Mouse (Mus musculus) left cerebral cortex, postnatal 14 days (tissue): ENCODE measurements at regions not wholly inside any gene's neighbourhood (a gene's known extent, or its start where the extent isn't known, plus 50 kb on each side); places are given as distances from the start of the nearest gene placed in this dataset.

Experiments
- DNase-seq, 2 experiments: peaks; one replicate each; pipeline ENCODE4 v3.0.0; 2021 to 2022; ENCODE audit warnings: low spot score in 2 of 2, mixed read lengths in 1 of 2
- intact Hi-C: fragments of 180-260 bp; cut with DNase I; formaldehyde crosslinking; loops from one replicate; pipeline ENCODE4 v1.15.1; 2025
- microRNA-seq, 2 experiments: library from miRNA; unstranded; fragments of <30 nt; microRNA quantifications; one replicate each; pipeline ENCODE4 v1.2.0; 2022

GRCm38 (mm10) chr9:89802658-89803057, 64.4 kb upstream of the Ankrd34c start:
- DNase-seq = no peak
- intact Hi-C loops = no loop called here

- DNase-seq = peak; percentile 83 to 85
- intact Hi-C loops = loop anchor here (2.0 to 5.0 kb wide), 3 partner anchors 36 to 88 kb away; partner anchors contain the start of genes Ankrd34c and Tmed3
Measured at GRCm38 (mm10) chr9:89793018-89793417, 54.7 kb upstream of the Ankrd34c start.

- intact Hi-C loops = loop anchor here (5.0 kb wide), 2 partner anchors 33 to 53 kb away; partner anchors contain the start of gene Ankrd34c
Measured at GRCm38 (mm10) chr9:89789926-89790325, 51.7 kb upstream of the Ankrd34c start.

GRCm38 (mm10) chr9:89788651-89789050, 50.4 kb upstream of the Ankrd34c start:
- DNase-seq = no peak
- intact Hi-C loops = no loop called here

More at GRCm38 (mm10) chr9:89789926-89790325, 51.7 kb upstream of the Ankrd34c start:
- DNase-seq = no peak

Small RNAs in the stretch of these regions (microRNA-seq; reads per million reads assigned to microRNA genes)
- 76.2 to 80.5 reads per million in 2 experiments for gene Mir184
